Mouse (Mus musculus) spleen, postnatal 36 days (tissue): ENCODE data around the gene Slc25a33.

Experiments used
- DNase-seq, 2 experiments: peaks; one replicate each; pipeline ENCODE4 v3.0.0; 2022; ENCODE audit warnings: low spot score in 2 of 2, mixed read lengths in 1 of 2

Gene Slc25a33

DNA sequence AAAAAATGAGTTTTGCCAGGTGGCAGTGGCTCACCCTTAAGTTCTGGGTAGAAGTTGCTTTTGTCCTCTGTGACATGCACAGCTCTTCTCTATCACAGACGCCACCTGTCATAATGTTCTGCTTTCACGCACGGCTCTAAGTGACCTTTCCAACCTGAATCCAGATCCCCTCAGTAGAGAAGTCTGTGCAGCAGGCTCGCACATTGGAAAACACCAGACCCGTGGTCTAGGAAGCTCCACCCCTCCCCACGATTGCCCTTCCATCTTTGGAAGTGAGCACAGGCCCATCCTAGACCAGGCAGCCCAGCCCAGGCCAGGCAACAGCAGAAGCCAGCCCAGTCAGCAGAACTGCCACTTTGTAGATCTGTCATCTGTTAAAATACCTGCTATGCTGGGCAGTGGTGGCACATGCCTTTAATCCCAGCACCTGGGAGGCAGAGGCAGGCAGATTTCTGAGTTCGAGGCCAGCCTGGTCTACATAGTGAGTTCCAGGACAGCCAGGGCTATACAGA, 20.9 kb upstream of the Slc25a33 start:
- DNase-seq = no peak

DNA sequence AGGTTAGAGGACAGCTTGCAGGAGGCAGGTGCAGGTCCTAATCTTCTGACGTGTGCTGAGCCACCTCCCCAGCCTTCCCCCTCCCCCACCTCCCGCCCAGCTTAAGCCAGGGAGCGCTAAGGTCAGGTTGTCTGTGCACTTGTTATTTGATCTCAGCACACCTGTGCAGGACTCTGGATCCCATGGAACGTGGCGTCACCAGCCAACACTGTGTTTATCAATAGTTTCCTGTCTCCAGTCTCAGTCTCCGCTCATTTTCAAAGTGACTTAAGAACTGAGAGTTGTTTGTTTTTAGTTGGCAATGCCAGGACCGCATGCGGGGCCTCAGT, 19.9 kb upstream of the Slc25a33 start:
- no peak for DNase-seq

DNA sequence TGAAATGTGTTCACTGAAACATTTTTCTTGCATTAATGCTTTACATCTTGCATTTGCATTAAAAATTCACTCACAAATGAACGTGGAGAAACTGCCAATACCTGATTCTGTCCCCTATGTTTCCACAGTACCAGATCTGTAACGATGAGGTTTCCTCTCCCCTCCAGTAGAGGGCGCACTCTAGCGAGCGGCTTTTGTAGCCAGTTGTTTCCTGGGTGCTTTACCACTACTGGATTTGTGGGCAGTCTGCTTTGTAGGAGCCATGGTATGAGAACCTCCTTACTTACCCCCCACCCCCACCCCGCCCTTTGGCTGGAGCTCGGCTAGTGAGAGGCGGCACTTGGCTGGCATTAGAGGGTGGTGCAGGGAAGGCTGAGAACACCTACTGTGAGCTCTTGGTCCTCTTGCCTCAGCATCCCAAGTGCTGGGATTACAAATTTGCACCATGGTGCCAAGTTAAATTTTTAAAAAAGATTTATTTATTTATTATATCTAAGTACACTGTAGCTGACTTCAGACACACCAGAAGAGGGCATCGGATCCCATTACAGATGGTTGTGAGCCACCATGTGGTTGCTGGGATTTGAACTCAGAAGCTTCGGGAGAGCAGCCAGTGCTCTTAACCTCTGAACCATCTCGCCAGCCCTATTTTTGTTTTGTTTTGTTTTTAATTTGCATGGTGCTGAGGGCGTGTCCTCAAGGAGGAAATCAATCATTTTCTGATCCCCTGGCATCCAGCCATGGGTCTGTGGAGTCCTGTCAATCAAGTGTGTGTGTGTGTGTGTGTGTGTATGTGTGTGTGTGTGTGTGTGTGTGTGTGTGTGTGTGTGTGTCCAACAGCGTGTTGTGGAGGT, 19.3 kb upstream of the Slc25a33 start:
- DNase-seq = no peak

GRCm38 (mm10) chr4:149792159-149792800, 18.2 kb upstream of the Slc25a33 start:
- peak in 1 of 2 experiments; percentile 36 for DNase-seq

GRCm38 (mm10) chr4:149791470-149791869, 17.4 kb upstream of the Slc25a33 start:
- DNase-seq = no peak

GRCm38 (mm10) chr4:149790969-149791368, 16.9 kb upstream of the Slc25a33 start:
- no peak for DNase-seq

DNA sequence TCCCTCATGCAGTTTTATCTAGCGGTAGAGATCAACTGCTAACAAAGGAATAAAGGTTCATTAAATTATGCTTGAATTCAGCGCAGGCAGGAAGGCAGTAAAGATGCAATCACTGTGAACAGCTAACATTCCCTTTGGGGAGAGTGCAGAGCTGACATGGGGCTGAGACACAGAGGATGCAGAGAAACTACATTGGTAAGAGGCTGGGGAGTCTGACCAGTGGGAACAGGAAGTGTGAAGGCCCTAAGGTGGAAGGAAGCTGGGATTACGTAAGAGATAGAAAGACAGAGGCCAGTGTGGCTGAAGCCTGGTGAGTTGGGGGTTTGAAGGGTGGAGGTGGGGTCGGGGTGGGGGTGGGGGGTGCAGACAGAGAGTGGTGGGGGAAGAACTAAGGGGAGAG, 16.5 kb upstream of the Slc25a33 start:
- no peak for DNase-seq

- DNase-seq = no peak
Measured at GRCm38 (mm10) chr4:149789421-149790194, 15.5 kb upstream of the Slc25a33 start.

GRCm38 (mm10) chr4:149784901-149785300, 10.8 kb upstream of the Slc25a33 start:
- no peak for DNase-seq

DNA sequence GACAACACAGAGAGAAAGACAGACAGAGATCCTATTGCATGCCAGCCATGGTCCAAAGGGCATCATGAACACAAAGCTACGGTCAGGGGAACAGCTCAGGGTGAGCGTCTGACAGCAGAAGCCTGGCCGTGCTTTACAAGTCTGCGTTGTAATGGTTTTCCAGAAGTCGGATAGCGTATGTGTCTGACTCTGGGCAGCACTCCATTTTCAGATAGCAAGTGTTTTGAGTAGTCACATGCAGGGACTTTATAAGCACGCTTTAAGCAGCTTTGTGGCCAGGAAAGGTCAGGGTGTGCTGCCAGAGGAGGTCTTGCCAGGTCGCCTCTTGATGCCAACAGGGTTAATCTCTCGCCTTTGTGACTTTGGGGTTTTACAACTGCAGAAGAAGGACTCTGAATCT, 10.3 kb upstream of the Slc25a33 start:
- no peak for DNase-seq

GRCm38 (mm10) chr4:149782975-149783374, 8.9 kb upstream of the Slc25a33 start:
- DNase-seq = no peak

GRCm38 (mm10) chr4:149780565-149781356, 6.7 kb upstream of the Slc25a33 start:
- DNase-seq = peak; percentile 39 to 66

DNA sequence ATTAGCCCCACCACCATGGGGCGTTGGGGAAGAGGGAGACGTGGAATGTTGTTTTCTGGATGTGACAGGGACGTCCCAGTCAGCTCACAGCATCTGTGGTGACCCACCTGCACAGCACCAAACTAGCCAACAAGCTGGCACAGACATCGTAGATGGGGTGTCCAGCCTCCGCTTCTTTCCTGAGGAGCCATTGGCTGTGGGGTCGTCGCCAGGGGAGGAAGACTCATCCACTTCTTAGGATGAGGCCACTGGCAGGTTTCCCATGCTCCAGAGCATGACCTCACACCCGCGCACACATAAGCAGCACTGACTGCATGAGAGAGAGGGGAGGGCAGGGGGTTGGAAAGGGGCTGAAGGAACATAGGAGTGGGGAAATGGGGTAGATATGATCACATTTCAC, 5.9 kb upstream of the Slc25a33 start:
- no peak for DNase-seq

- DNase-seq = no peak
Measured at GRCm38 (mm10) chr4:149777126-149777525, 3.0 kb upstream of the Slc25a33 start.

GRCm38 (mm10) chr4:149775760-149776362, 1.8 kb upstream of the Slc25a33 start:
- DNase-seq = no peak

- no peak for DNase-seq
Measured at GRCm38 (mm10) chr4:149775330-149775729, 1.3 kb upstream of the Slc25a33 start.

DNA sequence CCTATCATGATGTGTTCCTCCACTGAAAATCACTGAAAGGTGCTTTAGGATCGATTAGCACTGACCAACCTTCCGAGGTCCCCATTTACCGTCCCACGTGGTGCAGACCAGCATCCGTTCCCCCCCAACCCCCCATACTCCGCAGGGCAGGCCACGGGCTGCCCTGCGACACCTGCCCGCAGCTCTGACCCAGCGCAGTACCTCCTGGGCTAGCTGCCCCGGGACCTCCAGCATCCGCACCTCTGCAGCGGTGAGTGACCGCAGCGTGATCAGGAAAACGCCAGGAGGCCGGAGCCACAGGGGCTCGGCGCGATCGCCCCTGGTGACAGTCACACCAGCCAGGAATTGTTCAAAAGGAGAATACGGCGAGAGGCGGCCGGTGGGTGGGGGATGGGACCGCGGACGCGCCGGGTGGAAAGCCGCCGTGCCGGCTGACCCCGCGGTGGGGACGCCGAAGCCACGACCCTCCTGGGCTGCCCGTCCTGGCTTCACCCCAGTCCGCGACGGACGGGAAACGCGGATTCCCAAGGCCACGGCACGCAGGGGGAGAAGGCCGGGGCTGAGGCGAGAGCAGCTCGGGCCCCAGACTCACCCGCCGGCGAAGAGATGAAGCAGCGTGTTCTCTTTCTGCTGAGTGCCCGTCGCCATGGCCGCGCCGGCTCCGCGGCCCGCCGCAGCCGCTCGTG, 526 bp downstream of the Slc25a33 start:
- DNase-seq = no peak

- DNase-seq = no peak
Measured at GRCm38 (mm10) chr4:149772394-149772793, 1.7 kb downstream of the Slc25a33 start.

DNA sequence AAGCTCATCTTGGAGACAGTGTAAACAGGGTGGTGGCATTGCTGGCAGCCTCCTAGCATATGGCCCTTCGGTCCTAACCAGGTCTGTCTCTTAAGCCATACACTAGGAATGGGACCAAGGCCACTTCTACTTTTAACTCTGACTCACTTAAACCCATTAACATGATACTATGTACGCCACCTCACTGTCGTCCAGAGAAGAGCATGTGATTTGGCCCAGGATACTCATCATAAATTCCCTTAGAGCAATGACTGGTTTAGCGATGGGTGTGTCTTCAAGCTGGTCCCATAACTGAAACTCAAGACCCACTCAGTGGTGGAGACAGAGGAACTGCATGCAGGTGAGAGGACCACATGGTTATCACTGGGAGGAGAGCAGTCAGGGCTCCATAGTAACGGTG, 8.9 kb downstream of the Slc25a33 start:
- DNase-seq = no peak

DNA sequence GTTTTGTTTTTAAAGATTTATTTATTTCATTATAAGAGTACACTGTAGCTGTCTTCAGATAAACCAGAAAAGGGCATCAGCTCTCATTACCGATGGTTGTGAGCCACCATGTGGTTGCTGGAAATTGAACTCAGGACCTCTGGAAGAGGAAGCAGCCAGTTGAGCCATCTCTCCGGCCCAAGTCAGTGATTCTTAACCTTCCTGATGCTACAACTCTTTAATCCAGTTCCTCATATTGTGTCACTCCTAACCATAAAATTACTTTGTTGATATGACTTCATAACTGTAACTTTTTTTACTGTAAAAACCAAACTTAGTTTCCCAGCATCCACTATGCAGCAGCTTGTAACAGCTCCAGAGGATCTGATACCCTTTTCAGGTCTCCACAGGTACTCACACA, 10.7 kb downstream of the Slc25a33 start:
- no peak for DNase-seq

GRCm38 (mm10) chr4:149759517-149759916, 14.6 kb downstream of the Slc25a33 start:
- DNase-seq = no peak
